In the genomic region with DNA sequence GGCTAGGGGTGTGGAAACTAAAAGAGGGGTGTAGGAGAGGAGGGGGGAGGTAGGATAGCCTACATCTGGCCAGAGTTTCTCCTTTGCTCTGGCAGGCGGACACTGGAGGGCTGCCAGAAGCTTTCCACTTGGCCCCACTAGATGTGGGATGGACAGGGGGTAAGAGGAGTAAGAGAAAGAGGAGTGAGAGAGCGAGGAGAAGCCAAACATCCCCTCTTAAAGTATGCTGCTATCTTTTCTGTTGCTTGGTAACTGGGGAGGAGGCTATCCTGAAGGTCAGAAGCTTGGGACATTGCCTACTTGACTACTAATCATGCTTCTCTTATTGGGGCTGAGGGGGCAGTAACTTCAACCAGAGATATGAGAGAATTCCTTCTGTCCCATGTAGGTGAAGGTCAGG, we compare ENCODE assay signal across 15 mouse cellular contexts.
A peak's percentile ranks its signal among the peaks of the same experiment; 100 is the strongest.
DNase-seq lines count a peak whose midpoint lies in the region; ATAC-seq lines count a peak whose summit lies in the region.
"Had no signal": no experiment of that assay in that cellular context is flagged by ENCODE, and none has a peak within 500 bp of the region (broad histone marks: within the 10 kb centered on the region; RNA-seq: fewer than 3 reads in every experiment).

No protein-coding gene starts in this region.

- no peaks in the 10 kb centered on the region for H3K27me3 ChIP-seq in liver, embryonic 12.5 days (replicated peaks)
- H3K27me3 ChIP-seq: forebrain, embryonic 15.5 days; limb, embryonic 13.5 days had no signal

- ATAC-seq in liver, embryonic 12.5 days, result no peak
- ATAC-seq in megakaryocyte, adult 5-6 weeks (ENCODE audit: poor library complexity, severe bottlenecking), result no peak
- ATAC-seq: forebrain, embryonic 15.5 days had no signal

- 16% methylated on average over 2 of the region's 2 CpGs for WGBS in liver, embryonic 12.5 days (ENCODE audit: insufficient replicate concordance)

- no peak overlapping the region for H3K9ac ChIP-seq in liver, embryonic 12.5 days
- H3K9ac ChIP-seq: forebrain, embryonic 15.5 days; limb, embryonic 13.5 days had no signal

- DNase-seq in adrenal gland, postnatal 10 days, result peak; percentile 2
- no peak for DNase-seq in adrenal gland, postnatal 14 days
- peak; percentile 9 for DNase-seq in liver
- peak; percentile 32 for DNase-seq in heart, postnatal 4 days
- DNase-seq in ovary, postnatal 36 days (ENCODE audit: low spot score), result peak; percentile 40
- no peak for DNase-seq in B cell, adult 2 months
- DNase-seq: cerebellum, postnatal 25 days; kidney, adult 9 months; right cerebral cortex, postnatal 4 days; thymus, postnatal 25 days had no signal

- no peaks in the 10 kb centered on the region for H3K9me3 ChIP-seq in liver, embryonic 12.5 days (replicated peaks)
- H3K9me3 ChIP-seq: forebrain, embryonic 15.5 days; hindbrain, embryonic 10.5 days; limb, embryonic 13.5 days had no signal

- H3K27ac ChIP-seq in liver, embryonic 12.5 days, result no peak overlapping the region
- H3K27ac ChIP-seq: forebrain, embryonic 15.5 days; hindbrain, embryonic 10.5 days; limb, embryonic 13.5 days had no signal

- H3K4me3 ChIP-seq in liver, embryonic 12.5 days, result no peak overlapping the region
- H3K4me3 ChIP-seq: forebrain, embryonic 15.5 days; hindbrain, embryonic 10.5 days; limb, embryonic 13.5 days had no signal

- H3K4me1 ChIP-seq in liver, embryonic 12.5 days, result no peaks in the 10 kb centered on the region
- H3K4me1 ChIP-seq: forebrain, embryonic 15.5 days; hindbrain, embryonic 10.5 days; limb, embryonic 13.5 days had no signal

- H3K36me3 ChIP-seq in liver, embryonic 12.5 days, result no peaks in the 10 kb centered on the region
- H3K36me3 ChIP-seq: forebrain, embryonic 15.5 days; hindbrain, embryonic 10.5 days; limb, embryonic 13.5 days had no signal

- H3K4me2 ChIP-seq in liver, embryonic 12.5 days, result no peak overlapping the region
- H3K4me2 ChIP-seq: forebrain, embryonic 15.5 days; limb, embryonic 13.5 days had no signal

Comparison
In these comparisons a context has a peak if more than half of its experiments do, and no peak if none do; other contexts are left out.
1. DNase-seq: peak in adrenal gland, postnatal 10 days (single experiment), liver (single experiment), heart, postnatal 4 days (single experiment) and ovary, postnatal 36 days (single experiment); none in adrenal gland, postnatal 14 days (single experiment) and B cell, adult 2 months (0 of 2).